Mouse (Mus musculus): Measurements from ENCODE around the gene Gorab. TPM values are rescaled to one million over a fixed set of nuclear protein-coding genes. Genes with fewer than 3 reads are reported as not detected.

Gene Gorab
- polyA plus RNA-seq (2014; fragmentation: Nextera tagmentation; extraction: Ambion mirVana), result 38.9 and 41.9 TPM in 2 replicates

DNA sequence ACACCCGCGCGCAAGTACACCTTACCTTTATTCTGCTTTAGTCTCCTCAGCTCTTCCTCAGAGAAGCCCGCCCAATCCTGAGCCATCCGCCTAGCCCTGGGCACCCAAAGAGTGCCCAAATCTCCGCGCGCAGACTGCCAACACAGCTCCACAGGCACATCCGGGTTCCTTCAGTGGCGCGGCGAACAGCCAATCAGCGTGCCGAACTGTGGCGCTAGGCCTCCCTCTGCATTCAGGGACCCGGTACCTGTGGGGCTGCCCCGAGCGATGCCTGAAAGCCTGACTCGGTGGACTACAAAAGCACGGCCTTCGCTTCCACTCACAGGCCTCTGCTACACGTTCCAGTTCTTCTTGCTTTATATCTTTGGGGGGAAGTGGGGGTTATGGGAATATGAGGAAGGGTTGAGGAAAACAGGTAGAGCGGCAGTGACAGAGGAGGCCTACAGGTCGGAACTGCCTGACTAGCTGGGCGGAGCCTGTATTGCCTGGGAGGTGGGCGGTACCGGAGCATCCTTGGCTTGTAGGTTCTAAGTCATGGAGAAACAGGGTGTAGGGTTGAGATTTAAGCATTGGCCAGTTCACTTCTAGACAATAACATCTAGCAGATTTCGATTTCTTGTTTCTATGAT is at the start of gene Gorab:
Gene Gorab, minus strand, starts transcription at position 172 of the 629 bp plus-strand sequence.
- Histone ChIP-seq H3K9me3 (replicated peaks; ENCODE audit: control insufficient read depth, low read length) (no peaks in the 10 kb centered on the region), H3K27me3 (ENCODE audit: control insufficient read depth, insufficient read depth, low read length) (no peaks in the 10 kb centered on the region), H3K27ac (replicated peaks; ENCODE audit: low read depth, low read length) (0 out of 2 replicates have a peak within 1 kb of the TSS, but pooled peaks have one; percentile 59), H3K36me3 (replicated peaks; ENCODE audit: control insufficient read depth, insufficient read depth, low read depth, low read length) (no peaks in the 10 kb centered on the region), H3K4me1 (ENCODE audit: control insufficient read depth, insufficient read depth, low read length) (no peaks in the 10 kb centered on the region), H3K4me3 (ENCODE audit: low read depth, low read length) (peak within 1 kb of the TSS; percentile 75), H3K9ac (replicated peaks; ENCODE audit: low read length) (peak within 1 kb of the TSS; percentile 78), H3K4me2 (ENCODE audit: low read depth, low read length) (peak within 1 kb of the TSS; percentile 69)
- ATAC-seq (replicated peaks; ENCODE audit: insufficient number of reproducible peaks, low FRiP score, low TSS enrichment, low read depth) (peak; percentile 100), DNase-seq (ENCODE audit: low spot score) (peak; percentile 94)
- under 1% methylated on average over 28 of the region's 28 CpGs for WGBS

DNA sequence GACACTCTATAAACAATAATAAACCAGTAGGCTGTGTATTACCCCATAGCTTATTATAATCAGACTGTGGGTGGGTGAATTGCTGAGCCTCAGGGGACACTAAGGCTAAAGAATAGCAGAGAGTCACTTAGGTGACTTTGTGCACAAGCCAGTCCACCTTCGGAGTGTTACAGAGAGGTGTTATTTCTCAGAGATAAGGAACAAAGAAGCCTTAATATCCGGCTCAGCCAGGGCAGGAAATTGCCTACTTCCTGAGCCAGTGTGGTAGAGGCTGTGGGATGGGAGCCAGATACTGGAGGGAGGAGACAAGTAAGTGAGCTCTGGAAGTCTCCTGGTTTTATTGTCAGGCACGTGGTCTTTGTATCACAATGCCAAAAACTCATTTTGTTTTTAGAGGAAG is 40.4 kb upstream of the Gorab start:
- no peaks in the 10 kb centered on the region for H3K9me3 ChIP-seq (replicated peaks; ENCODE audit: control insufficient read depth, low read length)
- no peaks in the 10 kb centered on the region for H3K36me3 ChIP-seq (replicated peaks; ENCODE audit: control insufficient read depth, insufficient read depth, low read depth, low read length)
- peak; percentile 42 for DNase-seq (ENCODE audit: low spot score)
- H3K9ac ChIP-seq (replicated peaks; ENCODE audit: low read length), result no peak overlapping the region
- no peaks in the 10 kb centered on the region for H3K4me1 ChIP-seq (ENCODE audit: control insufficient read depth, insufficient read depth, low read length)
- H3K4me2 ChIP-seq (ENCODE audit: low read depth, low read length), result no peak overlapping the region
- no peaks in the 10 kb centered on the region for H3K27me3 ChIP-seq (ENCODE audit: control insufficient read depth, insufficient read depth, low read length)
- H3K27ac ChIP-seq (replicated peaks; ENCODE audit: low read depth, low read length), result no peak overlapping the region
- H3K4me3 ChIP-seq (ENCODE audit: low read depth, low read length), result no peak overlapping the region
- 13% methylated on average over 3 of the region's 3 CpGs for WGBS
- ATAC-seq (replicated peaks; ENCODE audit: insufficient number of reproducible peaks, low FRiP score, low TSS enrichment, low read depth), result no peak

DNA sequence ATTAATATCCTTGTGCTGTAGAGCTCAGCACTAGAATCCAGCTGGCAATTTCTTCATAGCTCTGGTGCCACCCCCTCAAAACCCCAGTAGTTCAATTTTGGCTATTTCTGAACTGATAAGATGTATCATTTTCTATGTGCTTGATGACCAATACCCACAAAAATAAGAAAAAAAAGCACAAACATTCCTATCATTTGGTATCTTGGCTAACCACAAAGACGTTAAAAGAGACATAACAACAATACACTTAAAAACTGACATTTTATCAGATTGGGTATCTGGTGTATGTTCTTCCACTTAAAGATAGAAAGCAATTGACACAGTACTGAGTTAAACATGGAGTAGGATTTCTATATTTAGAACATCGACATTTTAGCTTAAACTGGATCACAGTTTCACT is 35.5 kb upstream of the Gorab start:
- Histone ChIP-seq H3K4me2 (ENCODE audit: low read depth, low read length) (no peak overlapping the region), H3K27me3 (ENCODE audit: control insufficient read depth, insufficient read depth, low read length) (no peaks in the 10 kb centered on the region), H3K27ac (replicated peaks; ENCODE audit: low read depth, low read length) (no peak overlapping the region), H3K9me3 (replicated peaks; ENCODE audit: control insufficient read depth, low read length) (no peaks in the 10 kb centered on the region), H3K9ac (replicated peaks; ENCODE audit: low read length) (no peak overlapping the region), H3K4me3 (ENCODE audit: low read depth, low read length) (no peak overlapping the region), H3K36me3 (replicated peaks; ENCODE audit: control insufficient read depth, insufficient read depth, low read depth, low read length) (no peaks in the 10 kb centered on the region), H3K4me1 (ENCODE audit: control insufficient read depth, insufficient read depth, low read length) (no peaks in the 10 kb centered on the region)
- DNase-seq (ENCODE audit: low spot score) (no peak), ATAC-seq (replicated peaks; ENCODE audit: insufficient number of reproducible peaks, low FRiP score, low TSS enrichment, low read depth) (no peak)
- 76% methylated on average over 2 of the region's 2 CpGs for WGBS

DNA sequence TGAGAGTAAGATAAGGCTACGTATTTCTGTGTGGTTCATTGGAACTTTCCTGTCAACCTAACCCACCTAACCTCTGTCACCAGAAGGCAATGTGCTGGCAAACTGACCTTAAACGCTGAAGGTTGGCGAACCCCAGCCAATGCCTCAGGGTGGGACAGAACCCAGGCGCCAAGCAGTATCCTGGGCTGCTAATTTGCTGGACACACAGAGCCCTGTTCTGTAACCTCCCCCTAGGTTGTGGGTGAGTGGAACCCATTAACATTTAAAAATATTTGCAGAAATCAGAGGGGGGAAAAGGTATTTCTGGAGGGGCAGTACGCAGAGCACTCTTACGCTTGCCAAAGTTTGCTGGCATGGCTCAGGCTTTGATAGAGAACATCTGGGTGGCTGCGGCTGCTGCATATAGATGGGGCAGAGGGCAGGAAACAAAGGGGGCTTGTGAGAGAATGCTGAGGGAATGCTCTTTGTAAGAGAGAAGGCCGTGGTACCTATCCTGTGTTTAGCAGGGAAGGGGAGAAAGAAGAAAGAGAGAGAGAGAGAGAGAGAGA is 20.1 kb upstream of the Gorab start:
- peak; percentile 89 for ATAC-seq (replicated peaks; ENCODE audit: insufficient number of reproducible peaks, low FRiP score, low TSS enrichment, low read depth)
- Histone ChIP-seq H3K27ac (replicated peaks; ENCODE audit: low read depth, low read length) (peak overlapping the region; percentile 38), H3K9ac (replicated peaks; ENCODE audit: low read length) (no peak overlapping the region), H3K4me2 (ENCODE audit: low read depth, low read length) (no peak overlapping the region), H3K27me3 (ENCODE audit: control insufficient read depth, insufficient read depth, low read length) (no peaks in the 10 kb centered on the region), H3K4me1 (ENCODE audit: control insufficient read depth, insufficient read depth, low read length) (no peaks in the 10 kb centered on the region), H3K36me3 (replicated peaks; ENCODE audit: control insufficient read depth, insufficient read depth, low read depth, low read length) (no peaks in the 10 kb centered on the region), H3K4me3 (ENCODE audit: low read depth, low read length) (no peak overlapping the region), H3K9me3 (replicated peaks; ENCODE audit: control insufficient read depth, low read length) (no peaks in the 10 kb centered on the region)
- DNase-seq (ENCODE audit: low spot score), result peak; percentile 80
- 15% methylated on average over 8 of the region's 8 CpGs for WGBS

DNA sequence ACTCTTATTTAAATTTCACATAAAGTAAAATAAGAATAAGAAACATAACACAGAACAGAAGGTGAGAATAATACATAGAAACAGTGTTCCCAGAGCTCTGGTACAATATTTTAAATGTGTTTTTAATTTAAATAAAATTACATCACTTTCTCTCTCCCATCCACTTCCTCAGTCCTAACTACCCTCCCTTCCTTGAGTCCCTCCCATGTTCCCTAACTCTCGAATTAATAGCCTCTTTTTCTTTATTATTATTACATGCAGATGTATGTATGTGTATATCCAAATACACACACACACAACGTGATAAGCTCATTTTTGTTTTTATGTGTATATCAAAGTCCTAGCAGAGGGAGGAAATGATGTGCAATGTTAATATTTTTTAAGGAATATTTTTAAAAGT is 13.7 kb upstream of the Gorab start:
- 53% methylated on average over 2 of the region's 2 CpGs for WGBS
- Histone ChIP-seq H3K4me1 (ENCODE audit: control insufficient read depth, insufficient read depth, low read length) (no peaks in the 10 kb centered on the region), H3K27ac (replicated peaks; ENCODE audit: low read depth, low read length) (no peak overlapping the region), H3K36me3 (replicated peaks; ENCODE audit: control insufficient read depth, insufficient read depth, low read depth, low read length) (no peaks in the 10 kb centered on the region), H3K4me2 (ENCODE audit: low read depth, low read length) (no peak overlapping the region), H3K27me3 (ENCODE audit: control insufficient read depth, insufficient read depth, low read length) (no peaks in the 10 kb centered on the region), H3K9me3 (replicated peaks; ENCODE audit: control insufficient read depth, low read length) (no peaks in the 10 kb centered on the region), H3K4me3 (ENCODE audit: low read depth, low read length) (no peak overlapping the region), H3K9ac (replicated peaks; ENCODE audit: low read length) (no peak overlapping the region)
- ATAC-seq (replicated peaks; ENCODE audit: insufficient number of reproducible peaks, low FRiP score, low TSS enrichment, low read depth) (no peak), DNase-seq (ENCODE audit: low spot score) (no peak)

DNA sequence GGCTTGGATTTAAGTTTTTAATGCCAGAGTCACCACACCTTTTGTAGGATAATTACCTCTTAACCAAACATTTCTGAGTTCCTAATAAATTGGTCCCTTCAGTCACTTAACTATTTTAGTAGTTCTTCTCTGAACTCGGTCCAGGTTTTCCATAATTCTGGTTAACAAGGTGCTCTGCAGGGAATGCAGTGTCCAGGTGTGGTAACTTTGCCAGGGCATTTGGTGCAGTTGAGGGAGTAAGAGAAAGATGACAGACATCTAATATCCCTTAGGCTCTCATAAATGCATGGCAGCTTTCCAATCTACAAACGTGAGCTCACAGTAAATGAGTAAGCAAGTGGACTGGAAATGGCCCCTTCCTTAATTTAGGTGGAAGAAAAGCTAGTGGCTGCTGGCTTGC is 10.7 kb upstream of the Gorab start:
- H3K36me3 ChIP-seq (replicated peaks; ENCODE audit: control insufficient read depth, insufficient read depth, low read depth, low read length), result no peaks in the 10 kb centered on the region
- no peak overlapping the region for H3K9ac ChIP-seq (replicated peaks; ENCODE audit: low read length)
- no peak for DNase-seq (ENCODE audit: low spot score)
- no peaks in the 10 kb centered on the region for H3K9me3 ChIP-seq (replicated peaks; ENCODE audit: control insufficient read depth, low read length)
- H3K4me3 ChIP-seq (ENCODE audit: low read depth, low read length), result no peak overlapping the region
- no peaks in the 10 kb centered on the region for H3K4me1 ChIP-seq (ENCODE audit: control insufficient read depth, insufficient read depth, low read length)
- no peak overlapping the region for H3K4me2 ChIP-seq (ENCODE audit: low read depth, low read length)
- H3K27me3 ChIP-seq (ENCODE audit: control insufficient read depth, insufficient read depth, low read length), result no peaks in the 10 kb centered on the region
- no peak for ATAC-seq (replicated peaks; ENCODE audit: insufficient number of reproducible peaks, low FRiP score, low TSS enrichment, low read depth)
- no peak overlapping the region for H3K27ac ChIP-seq (replicated peaks; ENCODE audit: low read depth, low read length)
- WGBS, result 71% methylated on average over 2 of the region's 2 CpGs

DNA sequence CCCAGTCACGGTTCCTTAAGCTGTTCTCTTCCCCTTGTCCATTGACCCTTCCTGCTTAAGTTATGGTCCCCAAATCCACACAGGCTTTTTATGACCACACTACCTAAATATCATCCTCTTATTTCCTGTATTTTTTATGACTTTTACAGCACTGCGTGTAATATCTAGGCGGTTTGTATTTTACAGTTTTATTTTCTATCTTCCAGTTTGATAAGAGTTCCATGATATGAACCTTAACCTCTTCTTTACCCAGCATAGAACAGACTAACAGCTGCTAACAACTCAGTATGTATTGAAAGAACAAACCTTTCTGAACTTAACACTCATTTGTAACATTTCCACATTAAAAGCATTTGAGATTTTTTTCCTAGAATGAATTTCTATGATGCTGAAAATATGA is 2.7 kb upstream of the Gorab start:
- no peak for DNase-seq (ENCODE audit: low spot score)
- no peak overlapping the region for H3K27ac ChIP-seq (replicated peaks; ENCODE audit: low read depth, low read length)
- ATAC-seq (replicated peaks; ENCODE audit: insufficient number of reproducible peaks, low FRiP score, low TSS enrichment, low read depth), result no peak
- H3K9ac ChIP-seq (replicated peaks; ENCODE audit: low read length), result no peak overlapping the region
- H3K27me3 ChIP-seq (ENCODE audit: control insufficient read depth, insufficient read depth, low read length), result no peaks in the 10 kb centered on the region
- H3K4me2 ChIP-seq (ENCODE audit: low read depth, low read length), result no peak overlapping the region
- no peaks in the 10 kb centered on the region for H3K36me3 ChIP-seq (replicated peaks; ENCODE audit: control insufficient read depth, insufficient read depth, low read depth, low read length)
- WGBS, result 75% methylated on average over 3 of the region's 3 CpGs
- no peaks in the 10 kb centered on the region for H3K4me1 ChIP-seq (ENCODE audit: control insufficient read depth, insufficient read depth, low read length)
- H3K9me3 ChIP-seq (replicated peaks; ENCODE audit: control insufficient read depth, low read length), result no peaks in the 10 kb centered on the region
- no peak overlapping the region for H3K4me3 ChIP-seq (ENCODE audit: low read depth, low read length)

DNA sequence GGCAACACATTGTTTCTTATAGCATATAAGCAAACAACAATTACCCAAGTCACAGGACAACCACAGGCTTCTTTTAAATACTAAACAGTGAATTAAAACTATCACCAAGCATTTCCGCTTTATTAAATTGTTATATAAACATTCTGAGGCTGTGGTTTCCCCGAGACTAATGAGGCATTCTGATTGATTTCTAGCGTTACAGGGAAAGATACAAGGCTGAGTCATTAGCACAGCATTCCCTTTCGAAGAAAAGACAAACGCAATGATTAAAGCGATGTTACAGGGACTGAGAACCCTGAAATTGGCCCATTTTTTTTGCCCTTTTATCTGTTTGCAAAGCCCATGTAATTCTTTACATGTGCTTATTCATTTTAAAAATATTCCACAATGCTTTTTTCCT is 12.1 kb downstream of the Gorab start:
- DNase-seq (ENCODE audit: low spot score) (peak; percentile 17), ATAC-seq (replicated peaks; ENCODE audit: insufficient number of reproducible peaks, low FRiP score, low TSS enrichment, low read depth) (no peak)
- WGBS, result 61% methylated on average over 6 of the region's 6 CpGs
- H3K9ac ChIP-seq (replicated peaks; ENCODE audit: low read length), result no peak overlapping the region
- no peak overlapping the region for H3K27ac ChIP-seq (replicated peaks; ENCODE audit: low read depth, low read length)
- no peaks in the 10 kb centered on the region; the same call in none of the 2 replicates for H3K36me3 ChIP-seq (replicated peaks; ENCODE audit: control insufficient read depth, insufficient read depth, low read depth, low read length)
- H3K4me2 ChIP-seq (ENCODE audit: low read depth, low read length), result no peak overlapping the region
- no peaks in the 10 kb centered on the region for H3K4me1 ChIP-seq (ENCODE audit: control insufficient read depth, insufficient read depth, low read length)
- H3K9me3 ChIP-seq (replicated peaks; ENCODE audit: control insufficient read depth, low read length), result no peaks in the 10 kb centered on the region
- no peaks in the 10 kb centered on the region for H3K27me3 ChIP-seq (ENCODE audit: control insufficient read depth, insufficient read depth, low read length)
- no peak overlapping the region for H3K4me3 ChIP-seq (ENCODE audit: low read depth, low read length)

Measured in embryonic facial prominence, embryonic 11.5 days (tissue).